Comparison of ENCODE assay signal across 10 mouse cellular contexts in genomic region chr3:145798751-145799188, GRCm38 (mm10). TPM values are rescaled to one million over a fixed set of nuclear protein-coding genes. Genes with fewer than 3 reads are reported as not detected.
A peak's percentile ranks its signal among the peaks of the same experiment; 100 is the strongest.
DNase-seq lines count a peak whose midpoint lies in the region; ATAC-seq and TF ChIP-seq lines count a peak whose summit lies in the region.
"Had no signal": no experiment of that assay in that cellular context is flagged by ENCODE, and none has a peak within 500 bp of the region (broad histone marks: within the 10 kb centered on the region; RNA-seq: fewer than 3 reads in every experiment).

No protein-coding gene starts in this region.

- 72% methylated on average over 6 of the region's 6 CpGs for WGBS in forebrain, embryonic 11.5 days
- 44% methylated on average over 6 of the region's 6 CpGs for WGBS in embryonic facial prominence, embryonic 10.5 days
- 60% methylated on average over 6 of the region's 6 CpGs for WGBS in midbrain, postnatal 0 days

- ATAC-seq in forebrain, embryonic 11.5 days (replicated peaks; ENCODE audit: low FRiP score) = no peak
- no peak for ATAC-seq in midbrain, postnatal 0 days (ENCODE audit: low FRiP score)

- DNase-seq in spleen, postnatal 36 days (ENCODE audit: low spot score in 2 of 2) = peak; percentile 2
- no peak for DNase-seq in spleen, adult 12 weeks (ENCODE audit: low spot score)
- DNase-seq in heart, postnatal 10 days = peak; percentile 54 to 62
- peak; percentile 62 to 80 for DNase-seq in kidney, postnatal 36 days
- DNase-seq in lung, postnatal 4 days = peak; percentile 78 to 87
- no peak for DNase-seq in forebrain, embryonic 11.5 days (ENCODE audit: low spot score)
- DNase-seq in embryonic facial prominence, embryonic 10.5 days (ENCODE audit: low spot score) = no peak
- no peak for DNase-seq in midbrain, postnatal 0 days (ENCODE audit: low spot score)
- DNase-seq: thymus, adult 18-20 months had no signal

- no peaks in the 10 kb centered on the region for H3K36me3 ChIP-seq in forebrain, embryonic 11.5 days (ENCODE audit: control insufficient read depth, insufficient read depth, low read length)
- H3K36me3 ChIP-seq in embryonic facial prominence, embryonic 10.5 days (replicated peaks) = no peaks in the 10 kb centered on the region
- no peaks in the 10 kb centered on the region for H3K36me3 ChIP-seq in midbrain, postnatal 0 days (ENCODE audit: insufficient read depth, low read length)

- no peak for TF ChIP-seq CTCF in midbrain, postnatal 0 days (IDR thresholded peaks at IDR 0.05)

- no peak overlapping the region for H3K4me2 ChIP-seq in forebrain, embryonic 11.5 days (ENCODE audit: low read depth, low read length, severe bottlenecking)
- H3K4me2 ChIP-seq in midbrain, postnatal 0 days (ENCODE audit: low read depth, low read length, poor library complexity, severe bottlenecking) = no peak overlapping the region

- no peak overlapping the region for H3K4me3 ChIP-seq in forebrain, embryonic 11.5 days (ENCODE audit: low read depth, low read length)
- no peak overlapping the region for H3K4me3 ChIP-seq in embryonic facial prominence, embryonic 10.5 days
- no peak overlapping the region for H3K4me3 ChIP-seq in midbrain, postnatal 0 days (ENCODE audit: low read depth, low read length)

- no peak overlapping the region for H3K27ac ChIP-seq in forebrain, embryonic 11.5 days (ENCODE audit: low read depth, low read length)
- H3K27ac ChIP-seq in embryonic facial prominence, embryonic 10.5 days (replicated peaks) = no peak overlapping the region
- H3K27ac ChIP-seq in midbrain, postnatal 0 days (ENCODE audit: low read depth, low read length) = no peak overlapping the region

- H3K4me1 ChIP-seq in forebrain, embryonic 11.5 days (replicated peaks; ENCODE audit: control insufficient read depth, insufficient read depth, low read length) = no peaks in the 10 kb centered on the region
- peaks cover 41% of the 10 kb centered on the region for H3K4me1 ChIP-seq in embryonic facial prominence, embryonic 10.5 days
- H3K4me1 ChIP-seq in midbrain, postnatal 0 days (ENCODE audit: insufficient read depth, low read length) = no peaks in the 10 kb centered on the region

- H3K27me3 ChIP-seq in forebrain, embryonic 11.5 days (ENCODE audit: control insufficient read depth, insufficient read depth, low read length) = no peaks in the 10 kb centered on the region
- H3K27me3 ChIP-seq in embryonic facial prominence, embryonic 10.5 days (replicated peaks; ENCODE audit: low read depth, poor library complexity, severe bottlenecking) = no peaks in the 10 kb centered on the region
- H3K27me3 ChIP-seq in midbrain, postnatal 0 days (ENCODE audit: insufficient read depth, low read length) = no peaks in the 10 kb centered on the region

- H3K9ac ChIP-seq in forebrain, embryonic 11.5 days (ENCODE audit: low read length) = no peak overlapping the region
- no peak overlapping the region for H3K9ac ChIP-seq in midbrain, postnatal 0 days (replicated peaks; ENCODE audit: low read length, poor library complexity, severe bottlenecking)

- no peaks in the 10 kb centered on the region for H3K9me3 ChIP-seq in forebrain, embryonic 11.5 days (ENCODE audit: control insufficient read depth, low read length)
- H3K9me3 ChIP-seq in embryonic facial prominence, embryonic 10.5 days = no peaks in the 10 kb centered on the region
- no peaks in the 10 kb centered on the region for H3K9me3 ChIP-seq in midbrain, postnatal 0 days (ENCODE audit: low read length)

- intact Hi-C loops in heart, postnatal 10 days (cut with DNase I) = no loop called here

RNA-seq across cellular contexts. Expression of gene Ddah1, which starts 40.3 kb away (rescaled TPM):
- total RNA-seq in heart, postnatal 10 days (2021) = 10 to 100 TPM; 10.6 to 13.6 TPM
- 71.2 and 84.3 TPM in 2 replicates for polyA plus RNA-seq in forebrain, embryonic 11.5 days (2014; fragmentation: Nextera tagmentation; extraction: Ambion mirVana)
- polyA plus RNA-seq in embryonic facial prominence, embryonic 10.5 days (2016; fragmentation: Nextera tagmentation; extraction: Ambion mirVana) = 16.5 and 22.4 TPM in 2 replicates
- 162 and 163 TPM in 2 replicates for total RNA-seq in midbrain, postnatal 0 days (2014; rRNA removed)
- polyA plus RNA-seq in midbrain, postnatal 0 days (2015; fragmentation: Nextera tagmentation; extraction: Ambion mirVana) = 203 and 209 TPM in 2 replicates
- total RNA-seq: monocyte, adult 5-6 weeks had no signal

Comparison
In these comparisons a context has a peak if more than half of its experiments do, and no peak if none do; other contexts are left out.
1. DNase-seq: peak in spleen, postnatal 36 days (2 of 2), heart, postnatal 10 days (2 of 2), kidney, postnatal 36 days (2 of 2) and lung, postnatal 4 days (2 of 2); none in spleen, adult 12 weeks (single experiment), forebrain, embryonic 11.5 days (single experiment), embryonic facial prominence, embryonic 10.5 days (single experiment) and midbrain, postnatal 0 days (single experiment).